Mouse (Mus musculus) cortical plate, adult 2 months (tissue): Measurements from ENCODE around the gene Tnfsf12. TPM values are rescaled to one million over a fixed set of nuclear protein-coding genes. Genes with fewer than 3 reads are reported as not detected.

Source experiments
- H3K27ac ChIP-seq: fragments of 200-500 bp; 2 replicates; pipeline ENCODE4 v1.5.1; 2012; ENCODE audit warnings: low read length, control low read depth, inconsistent platforms; ENCODE audit not compliant: insufficient read depth
- H3K4me1 ChIP-seq: fragments of 200-500 bp; 2 replicates; pipeline ENCODE4 v1.6.1; 2011; ENCODE audit warnings: low read length; ENCODE audit not compliant: control insufficient read depth, insufficient read depth
- H3K4me3 ChIP-seq: fragments of 200-500 bp; 2 replicates; pipeline ENCODE4 v1.5.1; 2011; ENCODE audit warnings: mild to moderate bottlenecking, low read length, control low read depth; ENCODE audit not compliant: insufficient read depth
- CTCF ChIP-seq: fragments of 200-500 bp; IDR thresholded peaks from 2 replicates; pipeline ENCODE4 v1.5.1; 2011; ENCODE audit warnings: mild to moderate bottlenecking, control low read depth, low read length; ENCODE audit not compliant: insufficient read depth; ENCODE audit errors: extremely low read depth
- POLR2A ChIP-seq: fragments of 200-500 bp; IDR thresholded peaks from 2 replicates; pipeline ENCODE4 v1.6.1; 2011; ENCODE audit warnings: mild to moderate bottlenecking, low read length, control low read depth; ENCODE audit not compliant: insufficient read depth; ENCODE audit errors: extremely low read depth
- polyA plus RNA-seq: library from polyadenylated mRNA; depleted of rRNA; stranded (reverse); fragments of >200 nt; gene quantifications from 2 replicates; pipeline ENCODE4 v1.2.3, GENCODE M21; 2012; rRNA removed

The Tnfsf12 gene
- polyA plus RNA-seq, 1 experiment: 22.5 TPM

- H3K27ac ChIP-seq: no peak within 1 kb of the TSS
- no peak within 1 kb of the TSS for H3K4me3 ChIP-seq
- TF ChIP-seq POLR2A: no peak
- TF ChIP-seq CTCF: peak; percentile 65
Observed at GRCm38 (mm10) chr11:69655264-69656064, 40.2 kb downstream of the Tnfsf12 start, which contains the start of gene Sox15. Sox15 (plus strand) TSS chr11:69655314.

GRCm38 (mm10) chr11:69654760-69655159 is 40.9 kb downstream of the Tnfsf12 start:
- Histone ChIP-seq H3K4me1 (no peaks in the 10 kb centered on the region), H3K4me3 (no peak overlapping the region), H3K27ac (no peak overlapping the region)
- TF ChIP-seq CTCF (no peak), POLR2A (no peak)

More at GRCm38 (mm10) chr11:69655264-69656064, 40.2 kb downstream of the Tnfsf12 start, which contains the start of gene Sox15:
- no peaks in the 10 kb centered on the region for H3K4me1 ChIP-seq

GRCm38 (mm10) chr11:69653399-69653798 is 42.2 kb downstream of the Tnfsf12 start:
- Histone ChIP-seq H3K4me1 (no peaks in the 10 kb centered on the region), H3K27ac (no peak overlapping the region), H3K4me3 (no peak overlapping the region)
- TF ChIP-seq CTCF: no peak
- no peak for TF ChIP-seq POLR2A

GRCm38 (mm10) chr11:69645860-69646259 is 49.8 kb downstream of the Tnfsf12 start:
- Histone ChIP-seq H3K27ac (no peak overlapping the region), H3K4me3 (no peak overlapping the region), H3K4me1 (no peaks in the 10 kb centered on the region)
- TF ChIP-seq CTCF (no peak), POLR2A (no peak)

Other genes with a start within 250 kb of the Tnfsf12 start
- gene Dnah2, start 146.7 kb downstream of the Tnfsf12 start, polyA plus RNA-seq: 1.6 and 2.1 TPM in 2 replicates
- 68.2 and 77.1 TPM in 2 replicates for gene Efnb3, start 135.6 kb downstream of the Tnfsf12 start, polyA plus RNA-seq
- 13.6 and 14.3 TPM in 2 replicates for gene Wrap53, start 115.6 kb downstream of the Tnfsf12 start, polyA plus RNA-seq
- gene Trp53, start 115.5 kb downstream of the Tnfsf12 start, polyA plus RNA-seq: 33.9 and 35.1 TPM in 2 replicates
- gene Atp1b2, start 89.9 kb downstream of the Tnfsf12 start, polyA plus RNA-seq: 362 and 374 TPM in 2 replicates
- gene Shbg, start 77.9 kb downstream of the Tnfsf12 start, polyA plus RNA-seq: 0.06 and 0.08 TPM in 2 replicates
- gene Sat2, start 73.8 kb downstream of the Tnfsf12 start, polyA plus RNA-seq: 18.1 and 21.1 TPM in 2 replicates
- 132 and 158 TPM in 2 replicates for gene Fxr2, start 62.9 kb downstream of the Tnfsf12 start, polyA plus RNA-seq
- gene Sox15, start 40.5 kb downstream of the Tnfsf12 start, polyA plus RNA-seq: 0.25 and 0.28 TPM in 2 replicates
- gene Mpdu1, start 33.2 kb downstream of the Tnfsf12 start, polyA plus RNA-seq: 89.7 and 92.8 TPM in 2 replicates
- 11.3 and 13.1 TPM in 2 replicates for gene Cd68, start 29.7 kb downstream of the Tnfsf12 start, polyA plus RNA-seq
- gene Eif4a1, start 23.4 kb downstream of the Tnfsf12 start, polyA plus RNA-seq: 323 and 335 TPM in 2 replicates
- 120 and 133 TPM in 2 replicates for gene Senp3, start 13.8 kb downstream of the Tnfsf12 start, polyA plus RNA-seq
- gene Tnfsf13, start 10.1 kb downstream of the Tnfsf12 start, polyA plus RNA-seq: 6.1 and 7.5 TPM in 2 replicates
- gene Tnfsfm13, start 249 bp upstream of the Tnfsf12 start, polyA plus RNA-seq: 3.8 and 4.3 TPM in 2 replicates
- 21.7 and 23.2 TPM in 2 replicates for gene Polr2a, start 62.8 kb upstream of the Tnfsf12 start, polyA plus RNA-seq
- 0.06 TPM in 1 of 2 replicates, not detected in the other for gene Slc35g3, start 66.1 kb upstream of the Tnfsf12 start, polyA plus RNA-seq
- gene Zbtb4, start 70.1 kb upstream of the Tnfsf12 start, polyA plus RNA-seq: 56.7 and 58.2 TPM in 2 replicates
- gene Chrnb1, start 100.1 kb upstream of the Tnfsf12 start, polyA plus RNA-seq: 1.4 and 2.1 TPM in 2 replicates
- gene Fgf11, start 106.0 kb upstream of the Tnfsf12 start, polyA plus RNA-seq: 17.3 and 17.6 TPM in 2 replicates
- 0.06 TPM in 1 of 2 replicates, not detected in the other for gene Tmem102, start 109.8 kb upstream of the Tnfsf12 start, polyA plus RNA-seq
- not detected in 2 replicates for gene Gm39566, start 119.4 kb upstream of the Tnfsf12 start, polyA plus RNA-seq
- gene Spem2, start 122.6 kb upstream of the Tnfsf12 start, polyA plus RNA-seq: not detected in 2 replicates
- gene Spem1, start 126.3 kb upstream of the Tnfsf12 start, polyA plus RNA-seq: 0.10 and 0.15 TPM in 2 replicates
- gene Nlgn2, start 141.9 kb upstream of the Tnfsf12 start, polyA plus RNA-seq: 112 and 116 TPM in 2 replicates
- 234 and 244 TPM in 2 replicates for gene Tmem256, start 142.7 kb upstream of the Tnfsf12 start, polyA plus RNA-seq
- gene Plscr3, start 150.5 kb upstream of the Tnfsf12 start, polyA plus RNA-seq: 35.3 and 36.5 TPM in 2 replicates
- gene Tnk1, start 162.9 kb upstream of the Tnfsf12 start, polyA plus RNA-seq: 0.08 and 0.25 TPM in 2 replicates
- not detected in 2 replicates for gene Tmem95, start 182.2 kb upstream of the Tnfsf12 start, polyA plus RNA-seq
- 1.5 and 1.7 TPM in 2 replicates for gene Kctd11, start 185.6 kb upstream of the Tnfsf12 start, polyA plus RNA-seq
- gene Acap1, start 199.7 kb upstream of the Tnfsf12 start, polyA plus RNA-seq: 0.13 and 0.26 TPM in 2 replicates
- 0.19 and 0.38 TPM in 2 replicates for gene 2810408A11Rik, start 205.1 kb upstream of the Tnfsf12 start, polyA plus RNA-seq
- 98.3 and 107 TPM in 2 replicates for gene Neurl4, start 205.2 kb upstream of the Tnfsf12 start, polyA plus RNA-seq
- gene Gps2, start 218.0 kb upstream of the Tnfsf12 start, polyA plus RNA-seq: 53.5 and 55.2 TPM in 2 replicates
- gene Eif5a, start 226.1 kb upstream of the Tnfsf12 start, polyA plus RNA-seq: 577 and 581 TPM in 2 replicates
- 18.1 and 21.1 TPM in 2 replicates for gene Ybx2, start 239.9 kb upstream of the Tnfsf12 start, polyA plus RNA-seq